Mouse (Mus musculus) spleen, adult 18-20 months (tissue): ENCODE data around the gene Xrn1.
"Not testable (repeated sequence)": the region's sequence is repeated elsewhere in the genome, so short reads cannot be mapped to it uniquely, and the experiment has no call there.

Experiments
- DNase-seq, 2 experiments: peaks; one replicate each; pipeline ENCODE4 v3.0.0; 2022; ENCODE audit warnings: mixed read lengths in 2 of 2

Xrn1 gene

DNA sequence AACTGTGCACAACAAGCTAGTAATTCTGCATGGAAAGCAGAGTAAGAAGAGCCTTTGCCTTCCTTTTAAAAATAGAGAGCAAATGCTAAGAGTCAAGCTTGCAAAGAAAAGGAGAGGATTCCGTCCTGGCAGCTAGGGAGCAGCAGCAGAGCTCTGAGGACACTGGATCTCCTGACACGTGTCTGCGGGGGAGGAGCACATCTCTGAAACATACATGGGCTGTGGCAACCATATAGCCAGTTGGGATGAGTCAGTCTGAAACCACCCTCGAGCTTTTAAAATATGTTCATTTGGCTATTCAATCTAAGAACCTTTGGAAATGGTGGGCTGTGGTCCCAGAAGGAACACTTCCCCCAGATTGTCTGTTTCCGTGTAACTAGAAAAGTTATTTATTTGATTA lies 100.3 kb downstream of the Xrn1 start:
- DNase-seq: no peak

GRCm38 (mm10) chr9:96056417-96057223 lies 102.1 kb downstream of the Xrn1 start:
- DNase-seq: no peak

- no peak for DNase-seq
These were observed 108.7 kb downstream of the Xrn1 start for GRCm38 (mm10) chr9:96063083-96063802.

- no peak for DNase-seq
These were observed 109.4 kb downstream of the Xrn1 start for GRCm38 (mm10) chr9:96063803-96064475.

DNA sequence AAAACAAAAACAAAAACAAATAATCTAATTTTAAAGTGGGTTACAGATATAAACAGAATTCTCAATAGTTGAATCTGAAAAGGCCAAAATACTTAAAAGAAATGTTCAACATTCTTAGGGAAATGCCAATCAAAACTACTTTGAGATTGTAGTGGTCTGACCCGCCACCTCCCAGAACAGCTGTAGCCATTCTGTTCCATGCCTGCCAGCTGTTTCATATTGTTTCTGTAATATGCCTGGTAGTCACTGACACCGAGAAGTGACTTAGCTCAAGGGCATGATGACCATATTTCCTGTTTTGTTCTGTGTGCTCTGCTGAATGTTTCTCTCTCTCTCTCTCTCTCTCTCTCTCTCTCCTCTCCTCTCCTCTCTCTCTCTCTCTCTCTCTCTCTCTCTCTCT lies 112.9 kb downstream of the Xrn1 start:
- no peak for DNase-seq

DNA sequence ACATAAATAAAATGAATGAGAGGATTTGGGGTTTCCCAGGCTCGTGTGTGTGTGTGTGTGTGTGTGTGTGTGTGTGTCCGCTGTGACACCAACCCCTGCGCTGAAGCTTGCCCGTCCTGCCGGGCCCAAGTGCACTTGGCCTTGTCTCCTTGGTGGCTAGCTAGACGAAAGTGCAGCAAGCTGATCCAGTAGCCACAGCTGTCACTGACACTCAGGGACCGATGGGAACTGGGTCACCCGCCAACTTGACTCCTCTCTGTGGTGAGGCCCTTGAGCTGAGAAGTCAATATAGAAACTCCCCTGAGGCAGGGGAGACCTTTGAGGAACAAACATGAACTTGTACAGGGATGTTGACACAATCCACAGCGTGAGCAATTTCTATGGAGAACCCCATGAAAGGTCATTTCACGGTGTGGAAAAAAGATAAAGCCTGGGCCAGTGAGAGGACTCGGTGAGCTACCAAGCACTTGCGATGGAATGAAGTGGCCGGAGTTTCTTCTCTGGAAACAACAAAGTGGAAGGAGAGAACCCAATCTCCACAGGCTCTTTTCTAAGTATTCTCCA lies 124.3 kb downstream of the Xrn1 start:
- no peak for DNase-seq

- no peak for DNase-seq
These were observed 130.7 kb downstream of the Xrn1 start for GRCm38 (mm10) chr9:96085293-96085692.

DNA sequence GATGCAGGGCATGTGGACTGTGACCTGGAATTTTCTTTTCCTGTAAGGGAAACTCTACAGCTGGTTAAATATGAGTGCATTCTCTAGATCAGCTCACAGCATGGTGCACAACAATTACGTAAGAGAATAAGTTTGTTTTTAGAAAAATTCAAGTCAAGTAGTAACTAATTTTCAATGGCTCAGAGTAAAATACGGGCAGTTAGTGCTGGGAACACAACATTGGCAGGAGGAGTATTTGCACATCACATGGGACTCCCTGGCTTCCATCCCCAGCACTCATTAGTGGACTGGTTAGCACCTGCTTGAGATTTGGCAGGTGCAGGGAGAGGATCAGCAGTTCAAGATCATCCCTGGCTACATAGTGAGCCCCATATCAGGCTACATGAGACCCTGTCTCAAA lies 133.1 kb downstream of the Xrn1 start:
- no peak for DNase-seq

GRCm38 (mm10) chr9:96088456-96088855 lies 133.9 kb downstream of the Xrn1 start:
- DNase-seq: not testable (repeated sequence)

GRCm38 (mm10) chr9:96092637-96093036 lies 138.1 kb downstream of the Xrn1 start:
- not testable (repeated sequence) for DNase-seq

- no peak for DNase-seq
These were observed 138.7 kb downstream of the Xrn1 start for GRCm38 (mm10) chr9:96093221-96093620.

GRCm38 (mm10) chr9:96094341-96094740 lies 139.8 kb downstream of the Xrn1 start:
- no peak for DNase-seq

GRCm38 (mm10) chr9:96095192-96095591 lies 140.6 kb downstream of the Xrn1 start:
- no peak for DNase-seq

- no peak for DNase-seq
These were observed 148.3 kb downstream of the Xrn1 start for GRCm38 (mm10) chr9:96102846-96103245.
